Mouse (Mus musculus) liver, embryonic 11.5 days (tissue): ENCODE results near the gene Mroh9. TPM values are rescaled to one million over a fixed set of nuclear protein-coding genes. Genes with fewer than 3 reads are reported as not detected.

Source experiments
- ATAC-seq: fragments of 200-750 bp; cut with Nextera tagmentation; replicated peaks from 2 replicates; pipeline ENCODE4 v1.8.0; 2017; ENCODE audit warnings: moderate number of reproducible peaks, mild to moderate bottlenecking, moderate TSS enrichment, moderate library complexity; ENCODE audit not compliant: low FRiP score
- DNase-seq: peaks from one replicate; pipeline ENCODE4 v3.0.0-alpha.2; 2017; ENCODE audit warnings: low spot score
- H3K27ac ChIP-seq: fragments of 300-500 bp; sonication (generic); 2 replicates; pipeline ENCODE4 v1.5.1; 2014; ENCODE audit warnings: mild to moderate bottlenecking, low read depth, low read length, control low read depth
- H3K27me3 ChIP-seq: fragments of 300-500 bp; sonication (generic); replicated peaks from 2 replicates; pipeline ENCODE4 v1.6.1; 2014; ENCODE audit warnings: low read length, mixed read lengths; ENCODE audit not compliant: control insufficient read depth, insufficient read depth
- H3K36me3 ChIP-seq: fragments of 300-500 bp; sonication (generic); 2 replicates; pipeline ENCODE4 v1.6.1; 2014; ENCODE audit warnings: mild to moderate bottlenecking, low read length, moderate library complexity, mixed read lengths; ENCODE audit not compliant: control insufficient read depth, insufficient read depth
- H3K4me1 ChIP-seq: fragments of 300-500 bp; sonication (generic); replicated peaks from 2 replicates; pipeline ENCODE4 v1.6.1; 2014; ENCODE audit warnings: low read length, mixed read lengths; ENCODE audit not compliant: control insufficient read depth, insufficient read depth
- H3K4me2 ChIP-seq: fragments of 300-500 bp; sonication (generic); 2 replicates; pipeline ENCODE4 v1.6.1; 2014; ENCODE audit warnings: mild to moderate bottlenecking, control low read depth, moderate library complexity
- H3K4me3 ChIP-seq: fragments of 300-500 bp; sonication (generic); 2 replicates; pipeline ENCODE4 v1.5.1; 2014; ENCODE audit warnings: low read depth, low read length, control low read depth
- H3K9ac ChIP-seq: fragments of 300-500 bp; sonication (generic); 2 replicates; pipeline ENCODE4 v1.6.1; 2014; ENCODE audit warnings: low read depth, low read length, control low read depth
- H3K9me3 ChIP-seq: fragments of 300-500 bp; sonication (generic); 2 replicates; pipeline ENCODE4 v1.6.1; 2016; ENCODE audit warnings: low read length, inconsistent platforms, mixed read lengths; ENCODE audit not compliant: control insufficient read depth
- WGBS: fragments of 180-500 bp; shearing (Covaris S2); extraction: QIAGEN DNeasy Blood & Tissue Kit; methylation state at CpG from one replicate; pipeline ENCODE4 v1.1.7; 2014; 5-methylcytosine and 5-hydroxymethylcytosine counted together
- polyA plus RNA-seq: library from polyadenylated mRNA; unstranded; fragments of >200 nt; fragmentation: Nextera tagmentation; extraction: Ambion mirVana; gene quantifications from 2 replicates; pipeline ENCODE4 v1.2.1, GENCODE M21; 2014

The Mroh9 gene
- polyA plus RNA-seq, 1 experiment from 2014 or later: not detected

- no peak for DNase-seq
- H3K4me1 ChIP-seq: no peaks in the 10 kb centered on the region
Observed at GRCm38 (mm10) chr1:163091438-163092155, 6.1 kb upstream of the Mroh9 start.

GRCm38 (mm10) chr1:163070502-163070901 lies 15.0 kb downstream of the Mroh9 start:
- Histone ChIP-seq H3K36me3 (no peaks in the 10 kb centered on the region), H3K4me2 (no peak overlapping the region), H3K27ac (no peak overlapping the region), H3K4me1 (no peaks in the 10 kb centered on the region), H3K9ac (no peak overlapping the region), H3K9me3 (no peaks in the 10 kb centered on the region), H3K27me3 (no peaks in the 10 kb centered on the region), H3K4me3 (no peak overlapping the region)
- DNase-seq (no peak), ATAC-seq (no peak)
- 0% methylated on average over 1 of the region's 1 CpGs for WGBS

More at GRCm38 (mm10) chr1:163091438-163092155, 6.1 kb upstream of the Mroh9 start:
- Histone ChIP-seq H3K36me3 (no peaks in the 10 kb centered on the region), H3K9ac (no peak overlapping the region), H3K4me3 (no peak overlapping the region), H3K4me2 (no peak overlapping the region), H3K27ac (no peak overlapping the region), H3K9me3 (no peaks in the 10 kb centered on the region), H3K27me3 (no peaks in the 10 kb centered on the region)
- WGBS: 50% methylated on average over 10 of the region's 10 CpGs
- no peak; the same call in 1 of the 2 replicates for ATAC-seq

DNA sequence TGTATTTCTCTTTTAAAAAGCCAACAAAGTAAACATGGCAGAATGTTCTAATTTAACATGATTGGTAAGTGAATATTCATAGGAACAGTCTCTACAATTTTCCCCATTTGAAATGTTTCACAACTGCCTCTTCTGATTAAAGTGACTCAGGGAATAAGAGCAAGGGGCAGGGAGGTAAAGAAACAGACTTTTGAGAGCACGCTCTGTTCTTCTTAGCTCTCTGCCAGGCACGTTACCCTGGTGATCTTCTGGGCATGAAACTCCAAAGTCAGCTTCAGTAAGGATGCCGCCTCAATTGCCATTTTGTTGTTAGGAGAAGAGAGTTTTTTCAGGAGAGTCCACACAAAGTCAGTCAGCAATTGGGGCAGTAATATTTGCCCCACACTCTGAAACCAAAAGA lies 25.1 kb downstream of the Mroh9 start:
- DNase-seq: no peak
- Histone ChIP-seq H3K27ac (no peak overlapping the region), H3K4me1 (no peaks in the 10 kb centered on the region), H3K4me3 (no peak overlapping the region), H3K4me2 (no peak overlapping the region), H3K27me3 (no peaks in the 10 kb centered on the region), H3K9ac (no peak overlapping the region), H3K36me3 (no peaks in the 10 kb centered on the region), H3K9me3 (no peaks in the 10 kb centered on the region)
- 82% methylated on average over 3 of the region's 3 CpGs for WGBS
- no peak for ATAC-seq

GRCm38 (mm10) chr1:163057363-163057762 lies 28.1 kb downstream of the Mroh9 start:
- H3K27me3 ChIP-seq: no peaks in the 10 kb centered on the region
- ATAC-seq (no peak), DNase-seq (no peak)
- no peak overlapping the region for H3K27ac ChIP-seq
- no peaks in the 10 kb centered on the region for H3K9me3 ChIP-seq
- no peaks in the 10 kb centered on the region for H3K4me1 ChIP-seq
- H3K4me3 ChIP-seq: no peak overlapping the region
- H3K36me3 ChIP-seq: no peaks in the 10 kb centered on the region
- 44% methylated on average over 2 of the region's 2 CpGs for WGBS
- no peak overlapping the region for H3K9ac ChIP-seq
- no peak overlapping the region for H3K4me2 ChIP-seq

- H3K4me2 ChIP-seq: no peak overlapping the region
- no peak overlapping the region for H3K4me3 ChIP-seq
- no peak for DNase-seq
- no peaks in the 10 kb centered on the region for H3K36me3 ChIP-seq
- ATAC-seq: no peak
- H3K4me1 ChIP-seq: no peaks in the 10 kb centered on the region
- no peak overlapping the region for H3K9ac ChIP-seq
- H3K27me3 ChIP-seq: no peaks in the 10 kb centered on the region
- no peaks in the 10 kb centered on the region for H3K9me3 ChIP-seq
- no peak overlapping the region for H3K27ac ChIP-seq
Observed at GRCm38 (mm10) chr1:163055629-163056028, 29.8 kb downstream of the Mroh9 start.

DNA sequence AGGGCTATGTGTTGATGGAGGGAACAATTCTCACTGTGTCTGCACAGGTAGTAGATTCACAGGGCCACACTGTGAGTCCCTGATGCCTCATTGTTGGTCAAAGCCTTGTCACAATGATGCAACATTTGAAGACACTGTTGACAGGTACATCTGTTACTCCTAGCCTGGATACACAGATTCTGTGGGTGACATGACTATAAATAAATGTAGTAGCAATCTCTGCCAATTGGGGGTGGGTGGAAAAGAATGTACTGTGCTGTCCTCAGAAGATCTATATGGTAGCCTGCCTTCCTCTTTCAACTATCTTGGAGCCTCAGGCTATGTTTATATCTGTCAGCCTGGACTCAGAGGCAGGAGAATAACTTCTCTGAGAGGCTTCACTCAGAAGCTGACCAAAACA lies 62.4 kb downstream of the Mroh9 start:
- Histone ChIP-seq H3K9me3 (no peaks in the 10 kb centered on the region), H3K9ac (no peak overlapping the region), H3K27me3 (no peaks in the 10 kb centered on the region), H3K27ac (no peak overlapping the region), H3K4me1 (no peaks in the 10 kb centered on the region), H3K4me3 (no peak overlapping the region), H3K36me3 (no peaks in the 10 kb centered on the region), H3K4me2 (no peak overlapping the region)
- ATAC-seq (no peak), DNase-seq (no peak)

DNA sequence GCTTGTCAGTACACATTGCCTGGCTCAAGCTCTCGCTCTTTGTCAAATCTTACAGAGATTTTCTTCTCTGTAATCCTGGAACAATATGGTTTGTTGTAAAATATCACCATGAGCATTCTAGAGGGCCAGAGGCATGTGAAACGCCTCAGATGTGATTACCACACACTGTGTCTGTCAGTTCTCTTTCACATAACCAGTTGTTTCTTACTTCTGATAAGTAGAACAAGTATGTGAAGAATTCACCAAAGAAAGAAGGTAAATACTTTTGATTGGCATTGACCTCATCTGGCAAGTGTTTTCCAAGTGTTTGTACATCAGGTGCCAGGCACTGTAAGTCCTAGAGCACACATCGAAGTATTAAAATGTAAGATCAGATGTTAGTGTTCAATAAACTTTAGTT lies 76.2 kb downstream of the Mroh9 start:
- WGBS: 61% methylated on average over 3 of the region's 3 CpGs
- no peak overlapping the region for H3K4me2 ChIP-seq
- H3K36me3 ChIP-seq: no peaks in the 10 kb centered on the region
- H3K9ac ChIP-seq: no peak overlapping the region
- no peaks in the 10 kb centered on the region for H3K27me3 ChIP-seq
- H3K4me1 ChIP-seq: no peaks in the 10 kb centered on the region
- DNase-seq: no peak
- no peak overlapping the region for H3K27ac ChIP-seq
- ATAC-seq: no peak
- no peaks in the 10 kb centered on the region for H3K9me3 ChIP-seq
- no peak overlapping the region for H3K4me3 ChIP-seq

GRCm38 (mm10) chr1:163003496-163003895 lies 82.0 kb downstream of the Mroh9 start:
- ATAC-seq (no peak), DNase-seq (no peak)
- no peaks in the 10 kb centered on the region for H3K36me3 ChIP-seq
- H3K4me2 ChIP-seq: no peak overlapping the region
- no peak overlapping the region for H3K4me3 ChIP-seq
- no peak overlapping the region for H3K9ac ChIP-seq
- H3K27me3 ChIP-seq: no peaks in the 10 kb centered on the region
- no peak overlapping the region for H3K27ac ChIP-seq
- WGBS: 83% methylated on average over 2 of the region's 2 CpGs
- H3K4me1 ChIP-seq: no peaks in the 10 kb centered on the region
- H3K9me3 ChIP-seq: no peaks in the 10 kb centered on the region

DNA sequence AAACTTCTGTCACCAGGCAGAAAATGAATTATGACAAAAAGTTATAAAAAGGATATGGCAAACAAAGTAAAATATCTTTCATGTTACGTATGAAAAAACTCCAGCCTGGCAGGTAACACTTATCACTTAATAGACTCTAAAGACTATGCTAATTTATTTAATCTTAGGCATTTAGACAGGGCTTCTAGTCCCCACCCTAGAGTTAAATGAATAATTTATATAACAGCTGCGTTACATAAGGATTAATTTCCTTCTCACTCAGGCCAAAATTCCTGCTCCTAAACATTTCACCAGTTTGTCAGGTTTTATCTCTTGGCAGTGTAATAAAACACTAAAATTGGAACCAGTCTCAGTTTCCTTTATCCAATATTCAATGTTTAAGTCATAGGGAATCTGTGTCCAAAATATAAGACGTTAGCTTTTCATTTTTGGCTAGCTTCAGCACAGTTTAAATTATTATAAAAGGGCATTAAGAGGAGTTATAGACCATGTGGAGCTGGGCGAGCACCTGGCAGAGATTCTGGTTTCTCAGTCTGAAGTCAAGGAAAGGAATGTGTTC lies 84.1 kb downstream of the Mroh9 start:
- no peak overlapping the region for H3K9ac ChIP-seq
- ATAC-seq (no peak), DNase-seq (no peak)
- no peak overlapping the region for H3K4me2 ChIP-seq
- WGBS: 70% methylated on average over 4 of the region's 4 CpGs
- H3K36me3 ChIP-seq: no peaks in the 10 kb centered on the region
- no peak overlapping the region for H3K27ac ChIP-seq
- H3K9me3 ChIP-seq: no peaks in the 10 kb centered on the region
- H3K4me3 ChIP-seq: no peak overlapping the region
- no peaks in the 10 kb centered on the region for H3K27me3 ChIP-seq
- no peaks in the 10 kb centered on the region for H3K4me1 ChIP-seq
